Mouse (Mus musculus) neural tube, embryonic 13.5 days (tissue): ENCODE data around the gene Otc. TPM values are rescaled to one million over a fixed set of nuclear protein-coding genes. Genes with fewer than 3 reads are reported as not detected.

Experiments
- ATAC-seq: fragments of 200-750 bp; cut with Nextera tagmentation; 2 replicates; pipeline ENCODE4 v1.8.0; 2017; ENCODE audit warnings: low read depth, mild to moderate bottlenecking, moderate TSS enrichment, moderate library complexity
- H3K27ac ChIP-seq: fragments of 300-500 bp; sonication (generic); replicated peaks from 2 replicates; pipeline ENCODE4 v1.5.1; 2015; ENCODE audit warnings: moderate library complexity, mild to moderate bottlenecking, inconsistent platforms
- H3K27me3 ChIP-seq: fragments of 300-500 bp; sonication (generic); 2 replicates; pipeline ENCODE4 v1.6.1; 2015; ENCODE audit warnings: mild to moderate bottlenecking, inconsistent platforms
- H3K36me3 ChIP-seq: fragments of 300-500 bp; sonication (generic); 2 replicates; pipeline ENCODE4 v1.6.1; 2015; ENCODE audit warnings: mild to moderate bottlenecking, inconsistent platforms
- H3K4me1 ChIP-seq: fragments of 300-500 bp; sonication (generic); replicated peaks from 2 replicates; pipeline ENCODE4 v1.6.1; 2015; ENCODE audit warnings: inconsistent platforms
- H3K4me2 ChIP-seq: fragments of 300-500 bp; sonication (generic); 2 replicates; pipeline ENCODE4 v1.6.1; 2015; ENCODE audit warnings: inconsistent platforms, mild to moderate bottlenecking, moderate library complexity
- H3K4me3 ChIP-seq: fragments of 300-500 bp; sonication (generic); 2 replicates; pipeline ENCODE4 v1.5.1; 2015; ENCODE audit warnings: mild to moderate bottlenecking, inconsistent platforms
- H3K9ac ChIP-seq: fragments of 300-500 bp; sonication (generic); 2 replicates; pipeline ENCODE4 v1.6.1; 2015; ENCODE audit warnings: moderate library complexity, mild to moderate bottlenecking, inconsistent platforms
- H3K9me3 ChIP-seq: fragments of 300-500 bp; sonication (generic); 2 replicates; pipeline ENCODE4 v1.6.1; 2016; ENCODE audit warnings: inconsistent platforms
- WGBS: fragments of 180-500 bp; shearing (Covaris S2); methylation state at CpG from one replicate; pipeline ENCODE4 v1.1.7; 2015; 5-methylcytosine and 5-hydroxymethylcytosine counted together
- polyA plus RNA-seq: library from polyadenylated mRNA; unstranded; fragments of >200 nt; fragmentation: Nextera tagmentation; extraction: Ambion mirVana; gene quantifications from 2 replicates; pipeline ENCODE4 v1.2.1, GENCODE M21; 2015

The Otc gene
- polyA plus RNA-seq, 1 experiment from 2014 or later: not detected

DNA sequence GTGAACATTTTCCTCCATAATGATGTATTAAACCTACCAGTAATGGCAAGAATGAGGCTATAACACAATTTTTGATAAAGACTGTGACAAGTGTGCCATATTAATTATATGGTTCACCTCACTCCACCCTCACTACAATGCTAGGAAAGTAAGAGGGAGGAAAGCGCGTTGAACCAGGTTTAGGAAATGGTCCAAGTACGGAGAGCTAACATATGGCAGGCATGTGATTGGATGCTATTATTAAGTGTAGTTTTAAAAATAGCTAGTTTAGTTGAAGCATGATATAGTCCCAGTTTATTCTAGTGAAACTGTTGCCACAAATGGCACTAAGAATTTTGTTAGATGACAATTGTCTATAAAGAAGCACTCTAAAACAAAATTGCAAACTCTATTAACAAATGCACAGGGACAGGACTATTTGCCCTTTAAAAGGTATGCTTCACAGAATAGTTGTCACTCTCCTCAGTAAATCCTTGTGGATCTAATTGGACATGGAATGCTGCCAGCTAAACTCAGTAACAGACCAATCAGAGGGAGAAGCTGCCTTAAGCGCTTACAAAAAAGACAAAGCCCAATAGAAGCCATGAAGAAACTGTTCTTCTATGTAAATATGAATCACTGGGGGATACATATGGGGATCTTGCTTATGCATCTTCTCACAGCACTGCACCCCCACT is 16.8 kb downstream of the Otc start:
- H3K9ac ChIP-seq: no peak overlapping the region

DNA sequence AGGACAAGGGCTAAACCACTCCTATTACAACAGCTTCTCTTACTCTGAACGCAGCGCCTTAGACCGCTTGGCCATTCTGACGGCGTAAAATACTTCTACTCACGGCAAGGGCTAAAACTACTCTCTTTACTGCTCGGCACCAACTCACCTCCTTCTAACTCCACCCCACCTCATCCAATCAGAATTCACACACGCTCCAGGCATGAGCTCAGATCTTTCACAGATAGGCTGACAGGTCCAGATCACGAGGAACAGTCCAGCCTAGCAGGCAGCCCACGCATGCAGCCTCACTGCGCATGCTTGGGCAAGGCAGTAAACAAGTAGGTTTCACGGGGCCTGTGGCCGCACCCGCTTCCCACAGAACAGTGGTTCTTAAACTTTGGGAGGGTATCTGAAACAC is 45.2 kb downstream of the Otc start:
- Histone ChIP-seq H3K4me2 (no peak overlapping the region), H3K36me3 (no peaks in the 10 kb centered on the region), H3K4me1 (no peaks in the 10 kb centered on the region), H3K27ac (no peak overlapping the region), H3K9me3 (no peaks in the 10 kb centered on the region), H3K27me3 (no peaks in the 10 kb centered on the region), H3K4me3 (no peak overlapping the region), H3K9ac (no peak overlapping the region)
- 93% methylated on average over 14 of the region's 14 CpGs for WGBS
- ATAC-seq: no peak

More for the DNA sequence above, 16.8 kb downstream of the Otc start:
- WGBS: 80% methylated on average over 4 of the region's 4 CpGs
- no peak for ATAC-seq
- Histone ChIP-seq H3K4me1 (no peaks in the 10 kb centered on the region), H3K9me3 (no peaks in the 10 kb centered on the region), H3K36me3 (no peaks in the 10 kb centered on the region), H3K27ac (no peak overlapping the region), H3K27me3 (no peaks in the 10 kb centered on the region), H3K4me2 (no peak overlapping the region), H3K4me3 (no peak overlapping the region)

DNA sequence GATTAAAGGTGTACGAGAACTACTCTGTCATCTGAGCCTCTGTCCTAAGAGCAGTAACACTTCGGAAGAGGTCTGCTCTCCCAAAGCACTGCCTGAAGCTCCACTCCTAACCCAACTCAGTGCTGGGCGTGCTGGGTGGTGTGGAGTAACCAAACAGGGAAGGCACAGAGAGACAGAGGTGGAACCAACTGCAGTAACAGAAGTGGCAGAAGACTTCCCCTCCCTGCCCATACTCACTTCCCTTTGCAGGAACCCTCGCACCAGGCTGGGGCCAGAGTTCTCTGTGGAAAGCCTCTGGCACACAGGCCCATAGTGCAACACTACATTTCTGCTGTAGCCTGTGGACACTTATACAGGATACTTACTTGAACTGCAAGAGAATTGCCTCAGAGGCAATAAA is 66.1 kb downstream of the Otc start:
- ATAC-seq: no peak
- H3K9me3 ChIP-seq: no peaks in the 10 kb centered on the region
- H3K4me1 ChIP-seq: no peaks in the 10 kb centered on the region
- 82% methylated on average over 4 of the region's 4 CpGs for WGBS
- H3K27me3 ChIP-seq: no peaks in the 10 kb centered on the region
- no peak overlapping the region for H3K9ac ChIP-seq
- no peak overlapping the region for H3K4me3 ChIP-seq
- H3K36me3 ChIP-seq: no peaks in the 10 kb centered on the region
- no peak overlapping the region for H3K4me2 ChIP-seq
- H3K27ac ChIP-seq: no peak overlapping the region

DNA sequence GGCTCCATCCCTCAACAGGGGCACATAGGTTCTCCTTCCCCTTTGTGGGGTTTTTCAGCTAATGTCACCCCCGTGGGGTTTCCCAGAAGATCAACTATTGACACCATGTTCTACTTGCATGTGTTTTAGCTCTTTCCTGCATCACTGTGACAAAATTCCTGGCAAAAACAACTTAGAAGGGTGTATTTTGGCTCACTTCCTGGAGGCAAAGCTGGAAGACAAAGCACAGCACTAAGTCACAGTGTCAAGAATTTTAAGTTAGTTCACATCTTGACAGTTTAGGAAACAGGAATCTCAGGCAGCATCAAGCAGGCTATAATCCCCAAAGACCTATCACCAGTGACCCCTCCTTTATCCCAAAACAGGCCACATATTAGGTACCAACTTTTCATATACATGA is 78.1 kb downstream of the Otc start:
- no peaks in the 10 kb centered on the region for H3K9me3 ChIP-seq
- no peak overlapping the region for H3K9ac ChIP-seq
- no peaks in the 10 kb centered on the region for H3K36me3 ChIP-seq
- no peak for ATAC-seq
- 67% methylated on average over 1 of the region's 1 CpGs for WGBS
- H3K27me3 ChIP-seq: no peaks in the 10 kb centered on the region
- H3K4me2 ChIP-seq: no peak overlapping the region
- no peak overlapping the region for H3K4me3 ChIP-seq
- H3K4me1 ChIP-seq: no peaks in the 10 kb centered on the region
- H3K27ac ChIP-seq: no peak overlapping the region

DNA sequence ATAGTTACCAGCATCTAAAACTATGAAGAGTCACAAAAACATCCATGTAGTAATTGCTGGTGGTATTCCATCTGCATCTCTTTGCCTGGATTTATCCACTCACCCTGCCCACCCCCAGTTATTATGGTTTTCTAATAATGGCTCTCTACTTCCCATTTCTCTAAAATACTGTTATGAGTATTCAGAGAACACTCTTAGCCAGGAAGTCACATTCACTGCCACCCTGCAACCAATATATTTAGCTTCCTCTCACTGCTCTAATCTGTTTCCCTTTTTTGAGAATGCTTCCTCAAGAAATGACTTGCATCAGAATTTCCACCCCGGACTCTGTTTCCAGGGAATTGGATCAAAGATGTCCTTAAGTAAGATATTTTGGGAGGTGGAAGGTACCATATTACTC is 79.6 kb downstream of the Otc start:
- H3K4me3 ChIP-seq: no peak overlapping the region
- no peak overlapping the region for H3K9ac ChIP-seq
- no peaks in the 10 kb centered on the region for H3K9me3 ChIP-seq
- no peaks in the 10 kb centered on the region for H3K36me3 ChIP-seq
- no peak overlapping the region for H3K4me2 ChIP-seq
- no peaks in the 10 kb centered on the region for H3K27me3 ChIP-seq
- WGBS: 92% methylated on average over 1 of the region's 1 CpGs
- no peaks in the 10 kb centered on the region for H3K4me1 ChIP-seq
- H3K27ac ChIP-seq: no peak overlapping the region
- ATAC-seq: no peak

DNA sequence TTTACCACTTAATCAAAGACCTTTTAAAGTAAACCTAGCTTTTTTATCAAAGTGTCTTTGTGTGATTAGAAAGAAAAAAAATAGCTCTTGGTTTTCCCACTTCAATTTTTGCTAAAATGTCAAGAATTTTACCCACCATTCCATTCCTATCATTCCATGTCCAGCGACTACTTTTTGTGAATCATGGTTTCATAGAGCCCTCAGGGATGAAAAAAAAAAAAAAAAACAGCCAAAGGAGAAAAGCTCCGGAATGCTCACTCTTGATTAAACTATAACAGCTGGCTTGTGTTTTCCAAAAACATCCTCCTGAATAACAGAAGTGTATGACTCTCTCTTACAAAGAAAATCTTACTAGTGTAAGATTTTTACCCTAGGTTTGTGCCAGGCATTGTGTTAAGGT is 84.7 kb downstream of the Otc start:
- Histone ChIP-seq H3K9me3 (no peaks in the 10 kb centered on the region), H3K27ac (no peak overlapping the region), H3K27me3 (no peaks in the 10 kb centered on the region), H3K36me3 (no peaks in the 10 kb centered on the region), H3K4me3 (no peak overlapping the region), H3K4me1 (no peaks in the 10 kb centered on the region), H3K9ac (no peak overlapping the region), H3K4me2 (no peak overlapping the region)
- ATAC-seq: no peak
- 52% methylated on average over 2 of the region's 2 CpGs for WGBS

DNA sequence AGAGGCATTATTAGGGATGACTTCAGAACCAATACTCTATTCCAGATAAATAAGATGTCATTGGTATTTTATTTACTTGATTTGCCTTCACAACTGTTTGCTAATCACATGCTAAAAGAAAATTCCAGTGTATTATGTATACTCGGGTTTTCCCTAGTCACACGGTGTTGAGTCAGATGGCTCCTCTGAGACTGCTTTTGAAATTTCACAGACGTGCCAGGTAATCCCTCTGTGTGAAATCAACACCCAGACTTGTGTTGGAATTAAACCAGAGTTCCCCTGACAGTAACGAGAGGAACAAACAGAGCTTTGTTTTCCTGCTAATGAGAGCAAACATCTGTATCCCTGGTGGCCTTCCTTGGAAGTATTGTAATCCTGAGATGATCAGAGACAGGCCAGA is 103.8 kb downstream of the Otc start:
- no peak overlapping the region for H3K27ac ChIP-seq
- H3K36me3 ChIP-seq: no peaks in the 10 kb centered on the region
- no peaks in the 10 kb centered on the region for H3K9me3 ChIP-seq
- 57% methylated on average over 4 of the region's 4 CpGs for WGBS
- no peak for ATAC-seq
- H3K9ac ChIP-seq: no peak overlapping the region
- no peaks in the 10 kb centered on the region for H3K27me3 ChIP-seq
- no peak overlapping the region for H3K4me2 ChIP-seq
- H3K4me1 ChIP-seq: no peaks in the 10 kb centered on the region
- H3K4me3 ChIP-seq: no peak overlapping the region

Other genes starting within 250 kb of the Otc start
- 6.4 and 7.5 TPM in 2 replicates for gene Srpx, start 134.6 kb upstream of the Otc start, polyA plus RNA-seq
- gene Rpgr, start 35.4 kb upstream of the Otc start, polyA plus RNA-seq: 40.6 and 42.8 TPM in 2 replicates
- 248 and 253 TPM in 2 replicates for gene Tspan7, start 232.9 kb downstream of the Otc start, polyA plus RNA-seq